Mouse (Mus musculus): ENCODE results near the gene Gm12185. TPM values are rescaled to one million over a fixed set of nuclear protein-coding genes. Genes with fewer than 3 reads are reported as not detected.
"Not testable (repeated sequence)": the region's sequence is repeated elsewhere in the genome, so short reads cannot be mapped to it uniquely, and the experiment has no call there.

Gene Gm12185
- polyA plus RNA-seq, 1 experiment, result not detected

GRCm38 (mm10) chr11:48902021-48902420, 90.0 kb downstream of the Gm12185 start, which contains the start of gene Gm5431:
Gm5431 (minus strand) TSS chr11:48902214.
- H3K27ac ChIP-seq (ENCODE audit: insufficient read depth, low read depth, low read length), result no peak within 1 kb of the TSS
- no peak within 1 kb of the TSS for H3K4me3 ChIP-seq (ENCODE audit: insufficient read depth, low read depth, low read length)
- no peak for TF ChIP-seq CTCF (IDR thresholded peaks at IDR 0.05; ENCODE audit: insufficient read depth, low read depth, low read length)
- no peak for TF ChIP-seq POLR2A (IDR thresholded peaks at IDR 0.05; ENCODE audit: insufficient read depth, low read depth, low read length)
- H3K4me1 ChIP-seq (ENCODE audit: control insufficient read depth, insufficient read depth, low read length), result no peaks in the 10 kb centered on the region
- WGBS, result 79% methylated on average over 2 of the region's 2 CpGs

DNA sequence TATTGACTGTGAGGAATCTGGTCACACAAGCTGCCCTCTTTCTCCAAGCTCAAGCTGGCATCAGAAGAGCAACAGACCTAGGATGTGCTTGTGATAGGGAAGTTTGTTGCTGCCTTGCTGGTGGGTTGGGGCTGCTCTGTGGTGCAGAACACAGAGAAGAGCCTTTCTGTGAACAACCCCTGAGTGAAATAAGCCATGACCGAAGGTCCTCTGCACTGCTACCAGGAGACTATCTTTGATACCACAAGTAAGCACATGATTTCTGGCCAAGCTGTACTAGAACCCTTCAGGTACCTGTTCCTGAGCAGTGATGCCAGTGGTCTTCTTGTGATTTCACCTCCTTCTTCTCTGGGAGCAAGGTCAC, 90.5 kb downstream of the Gm12185 start:
- 94% methylated on average over 1 of the region's 1 CpGs for WGBS
- H3K4me3 ChIP-seq (ENCODE audit: insufficient read depth, low read depth, low read length); H3K27ac ChIP-seq (ENCODE audit: insufficient read depth, low read depth, low read length); H3K4me1 ChIP-seq (ENCODE audit: control insufficient read depth, insufficient read depth, low read length): not testable (repeated sequence)

DNA sequence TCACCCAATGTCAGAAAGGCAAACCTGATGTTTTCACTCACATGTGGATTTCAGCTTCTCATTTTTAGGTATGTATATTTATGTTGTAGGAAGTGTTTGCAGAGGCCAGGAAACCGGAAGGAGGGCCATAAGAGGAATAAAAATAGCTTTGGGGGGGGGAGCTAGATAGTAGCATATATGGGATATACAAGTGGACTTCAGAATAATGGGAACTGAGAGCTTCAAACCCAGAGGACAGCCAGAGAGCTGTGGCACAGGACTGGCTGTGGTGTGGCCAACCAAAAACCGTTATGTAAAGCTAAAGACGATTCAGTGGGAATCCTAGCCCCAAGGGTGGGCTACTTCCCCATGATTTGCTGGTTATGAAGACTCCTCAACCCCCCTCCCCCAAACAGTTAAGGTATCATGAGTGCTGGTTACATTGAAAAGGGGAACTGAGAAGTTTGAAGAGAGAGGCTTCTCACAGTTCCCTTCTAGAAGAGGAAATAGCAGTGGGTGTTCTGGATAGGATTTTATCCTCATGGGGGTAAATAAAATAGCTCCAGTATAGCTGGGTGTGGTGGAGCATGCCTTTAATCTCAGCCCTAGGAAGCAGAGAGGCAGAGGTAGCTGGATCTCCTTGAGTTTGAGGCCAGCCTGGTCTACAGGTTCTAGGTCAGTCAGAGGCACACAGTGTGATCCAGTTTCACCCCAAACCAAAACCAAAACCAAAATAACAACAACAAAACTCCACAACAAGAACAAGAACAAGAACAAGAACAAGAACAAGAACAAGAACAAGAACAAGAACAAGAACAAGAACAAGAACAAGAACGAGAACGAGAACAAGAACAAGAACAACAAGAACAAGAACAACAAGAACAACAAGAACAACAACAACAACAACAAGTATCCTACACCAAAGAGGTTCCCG, 91.1 kb downstream of the Gm12185 start:
- H3K4me3 ChIP-seq (ENCODE audit: insufficient read depth, low read depth, low read length); H3K4me1 ChIP-seq (ENCODE audit: control insufficient read depth, insufficient read depth, low read length); H3K27ac ChIP-seq (ENCODE audit: insufficient read depth, low read depth, low read length): not testable (repeated sequence)
- 85% methylated on average over 6 of the region's 6 CpGs for WGBS

GRCm38 (mm10) chr11:48898812-48899431, 93.1 kb downstream of the Gm12185 start:
- WGBS, result 66% methylated on average over 2 of the region's 2 CpGs
- no peak for TF ChIP-seq CTCF (IDR thresholded peaks at IDR 0.05; ENCODE audit: insufficient read depth, low read depth, low read length)
- no peak for TF ChIP-seq POLR2A (IDR thresholded peaks at IDR 0.05; ENCODE audit: insufficient read depth, low read depth, low read length)

GRCm38 (mm10) chr11:48876680-48877079, 115.3 kb downstream of the Gm12185 start:
- 95% methylated on average over 1 of the region's 1 CpGs for WGBS
- peaks cover 4% of the 10 kb centered on the region; the same call in 1 of the 2 replicates for H3K4me1 ChIP-seq (ENCODE audit: control insufficient read depth, insufficient read depth, low read length)
- TF ChIP-seq CTCF (IDR thresholded peaks at IDR 0.05; ENCODE audit: insufficient read depth, low read depth, low read length) (no peak), POLR2A (IDR thresholded peaks at IDR 0.05; ENCODE audit: insufficient read depth, low read depth, low read length) (no peak)
- no peak overlapping the region for H3K4me3 ChIP-seq (ENCODE audit: insufficient read depth, low read depth, low read length)
- H3K27ac ChIP-seq (ENCODE audit: insufficient read depth, low read depth, low read length), result no peak overlapping the region

More at GRCm38 (mm10) chr11:48898812-48899431, 93.1 kb downstream of the Gm12185 start:
- Histone ChIP-seq H3K4me1 (ENCODE audit: control insufficient read depth, insufficient read depth, low read length) (no peaks in the 10 kb centered on the region), H3K27ac (ENCODE audit: insufficient read depth, low read depth, low read length) (no peak overlapping the region), H3K4me3 (ENCODE audit: insufficient read depth, low read depth, low read length) (no peak overlapping the region)

DNA sequence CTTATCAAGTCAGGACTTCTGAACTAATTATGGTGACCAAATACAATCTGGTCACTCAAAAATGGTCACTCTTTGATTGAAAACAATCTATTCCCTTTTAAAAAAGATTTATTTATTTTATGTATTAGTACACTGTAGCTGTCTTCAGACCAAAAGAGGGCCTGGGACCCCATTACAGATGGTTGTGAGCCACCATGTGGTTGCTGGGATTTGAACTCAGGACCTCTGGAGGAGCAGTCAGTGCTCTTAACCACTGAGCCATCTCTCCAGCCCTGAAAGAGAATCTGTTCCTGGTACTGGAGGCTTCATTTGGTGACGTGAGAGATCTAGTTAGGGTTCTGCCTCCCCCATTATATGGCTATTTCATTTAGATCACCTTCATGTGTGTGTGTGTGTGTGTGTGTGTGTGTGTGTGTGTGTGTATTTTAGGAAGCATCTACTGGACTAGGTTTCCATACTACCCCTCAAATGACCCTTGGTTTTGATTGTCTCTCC, 116.6 kb downstream of the Gm12185 start:
- not testable (repeated sequence) for H3K27ac ChIP-seq (ENCODE audit: insufficient read depth, low read depth, low read length); H3K4me1 ChIP-seq (ENCODE audit: control insufficient read depth, insufficient read depth, low read length); H3K4me3 ChIP-seq (ENCODE audit: insufficient read depth, low read depth, low read length)
- WGBS, result 90% methylated on average over 1 of the region's 1 CpGs

- H3K27ac ChIP-seq (ENCODE audit: insufficient read depth, low read depth, low read length), result no peak overlapping the region
- TF ChIP-seq POLR2A (IDR thresholded peaks at IDR 0.05; ENCODE audit: insufficient read depth, low read depth, low read length) (no peak), CTCF (IDR thresholded peaks at IDR 0.05; ENCODE audit: insufficient read depth, low read depth, low read length) (no peak)
- H3K4me1 ChIP-seq (ENCODE audit: control insufficient read depth, insufficient read depth, low read length), result peaks cover 11% of the 10 kb centered on the region
- WGBS, result 1% methylated on average over 4 of the region's 4 CpGs
- no peak overlapping the region for H3K4me3 ChIP-seq (ENCODE audit: insufficient read depth, low read depth, low read length)
Observed at GRCm38 (mm10) chr11:48874465-48874864, 117.6 kb downstream of the Gm12185 start.

DNA sequence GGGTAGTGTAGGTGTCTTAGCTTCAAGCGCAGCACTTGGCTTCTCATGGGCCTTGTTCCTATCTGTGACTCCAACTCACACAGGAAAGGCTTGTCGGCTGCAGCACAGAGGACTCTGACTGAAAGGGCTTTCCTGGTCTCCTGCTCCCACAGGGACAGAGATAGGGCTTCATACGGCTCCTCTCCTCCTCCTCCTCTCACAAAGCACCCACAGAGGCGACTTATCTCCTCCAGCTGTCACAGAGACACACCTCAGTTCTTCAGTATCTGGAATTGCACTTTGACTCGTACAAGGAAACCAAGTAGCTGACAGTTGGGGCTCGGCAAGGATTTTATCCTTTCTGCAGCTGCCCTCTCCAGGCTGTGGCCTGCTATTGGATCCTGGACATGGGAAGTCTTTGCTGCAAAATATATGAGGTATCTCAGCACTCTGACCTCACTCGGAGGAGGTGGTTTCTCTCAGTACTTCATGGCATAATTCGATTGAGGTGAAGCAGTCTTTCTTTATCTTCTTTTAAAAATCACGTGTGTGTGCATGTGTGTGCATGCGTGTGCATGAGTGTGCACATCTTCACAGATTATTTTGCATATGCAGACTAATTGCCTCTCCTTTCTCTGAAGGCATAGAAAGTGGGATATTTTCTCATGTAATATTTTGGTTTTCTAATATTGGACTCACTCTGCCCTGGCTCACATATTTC, 118.3 kb downstream of the Gm12185 start:
- no peak for TF ChIP-seq CTCF (IDR thresholded peaks at IDR 0.05; ENCODE audit: insufficient read depth, low read depth, low read length)
- TF ChIP-seq POLR2A (IDR thresholded peaks at IDR 0.05; ENCODE audit: insufficient read depth, low read depth, low read length), result no peak
- H3K4me3 ChIP-seq (ENCODE audit: insufficient read depth, low read depth, low read length), result no peak overlapping the region
- peaks cover 11% of the 10 kb centered on the region for H3K4me1 ChIP-seq (ENCODE audit: control insufficient read depth, insufficient read depth, low read length)
- no peak overlapping the region for H3K27ac ChIP-seq (ENCODE audit: insufficient read depth, low read depth, low read length)
- 86% methylated on average over 10 of the region's 10 CpGs for WGBS

GRCm38 (mm10) chr11:48872695-48873300, 119.2 kb downstream of the Gm12185 start:
- no peak overlapping the region for H3K4me3 ChIP-seq (ENCODE audit: insufficient read depth, low read depth, low read length)
- WGBS, result 87% methylated on average over 7 of the region's 7 CpGs
- H3K4me1 ChIP-seq (ENCODE audit: control insufficient read depth, insufficient read depth, low read length), result peaks cover 11% of the 10 kb centered on the region
- TF ChIP-seq POLR2A (IDR thresholded peaks at IDR 0.05; ENCODE audit: insufficient read depth, low read depth, low read length), result no peak
- no peak for TF ChIP-seq CTCF (IDR thresholded peaks at IDR 0.05; ENCODE audit: insufficient read depth, low read depth, low read length)
- no peak overlapping the region for H3K27ac ChIP-seq (ENCODE audit: insufficient read depth, low read depth, low read length)

All from olfactory bulb, adult 2 months (tissue).